In genomic region chr5:25498346-25498820, GRCm38 (mm10) we compare ENCODE assay signal across 8 mouse cellular contexts. TPM values are rescaled to one million over a fixed set of nuclear protein-coding genes. Genes with fewer than 3 reads are reported as not detected.
DNase-seq lines count a peak whose midpoint lies in the region; ATAC-seq lines count a peak whose summit lies in the region.

Gene Kmt2c, minus strand, starts transcription at chr5:25498783.

- peak within 1 kb of the TSS; percentile 99 for H3K27ac ChIP-seq in hindbrain, embryonic 16.5 days (ENCODE audit: low read depth, low read length)
- peak within 1 kb of the TSS; percentile 99 for H3K27ac ChIP-seq in midbrain, embryonic 13.5 days

- H3K9me3 ChIP-seq in hindbrain, embryonic 16.5 days (ENCODE audit: control insufficient read depth, low read length), result no peaks in the 10 kb centered on the region
- H3K9me3 ChIP-seq in midbrain, embryonic 13.5 days, result no peaks in the 10 kb centered on the region

- H3K4me3 ChIP-seq in hindbrain, embryonic 16.5 days (ENCODE audit: low read length), result peak within 1 kb of the TSS; percentile 99
- peak within 1 kb of the TSS; percentile 97 for H3K4me3 ChIP-seq in midbrain, embryonic 13.5 days (replicated peaks)

- H3K4me2 ChIP-seq in hindbrain, embryonic 16.5 days (ENCODE audit: low read length), result peak within 1 kb of the TSS; percentile 79
- peak within 1 kb of the TSS; percentile 88 for H3K4me2 ChIP-seq in midbrain, embryonic 13.5 days (replicated peaks)

- peak; percentile 22; the same call in 1 of the 2 replicates for ATAC-seq in hindbrain, embryonic 16.5 days
- peak; percentile 28 for ATAC-seq in midbrain, embryonic 13.5 days

- WGBS in hindbrain, embryonic 16.5 days, result 0% methylated on average over 31 of the region's 54 CpGs
- WGBS in midbrain, embryonic 13.5 days, result 0% methylated on average over 39 of the region's 54 CpGs

- DNase-seq in urinary bladder, adult 18-20 months (ENCODE audit: low spot score in 2 of 2), result peak; percentile 73
- no peak for DNase-seq in urinary bladder, postnatal 14 days (ENCODE audit: low spot score)
- peak; percentile 86 to 91 for DNase-seq in cerebellum, postnatal 25 days
- DNase-seq in gastrocnemius, adult 8-10 months (ENCODE audit: low spot score in 2 of 2), result peak; percentile 64 to 76
- peak; percentile 82 for DNase-seq in left cerebral cortex, postnatal 4 days
- peak; percentile 75 for DNase-seq in splenic B cell, adult 2 months (ENCODE audit: low read depth, low spot score)

- intact Hi-C loops in left cerebral cortex, postnatal 4 days (cut with DNase I), result loop anchor here (10.0 kb wide), 1 partner anchor 74 kb away; no protein-coding TSS in a partner anchor

- peaks cover 14% of the 10 kb centered on the region for H3K4me1 ChIP-seq in hindbrain, embryonic 16.5 days (ENCODE audit: control insufficient read depth, insufficient read depth, low read depth, low read length)
- peaks cover 23% of the 10 kb centered on the region for H3K4me1 ChIP-seq in midbrain, embryonic 13.5 days (replicated peaks)

- H3K36me3 ChIP-seq in hindbrain, embryonic 16.5 days (ENCODE audit: control insufficient read depth, insufficient read depth, low read length), result no peaks in the 10 kb centered on the region
- no peaks in the 10 kb centered on the region for H3K36me3 ChIP-seq in midbrain, embryonic 13.5 days
- H3K36me3 ChIP-seq in splenic B cell, adult 2 months (ENCODE audit: control insufficient read depth, insufficient read depth, low read length, poor library complexity, severe bottlenecking), result no peaks in the 10 kb centered on the region

- H3K27me3 ChIP-seq in hindbrain, embryonic 16.5 days (replicated peaks; ENCODE audit: control insufficient read depth, insufficient read depth, low read length), result no peaks in the 10 kb centered on the region
- no peaks in the 10 kb centered on the region for H3K27me3 ChIP-seq in midbrain, embryonic 13.5 days
- no peaks in the 10 kb centered on the region; the same call in 1 of the 2 replicates for H3K27me3 ChIP-seq in splenic B cell, adult 2 months (ENCODE audit: control insufficient read depth, insufficient read depth, low read length, poor library complexity, severe bottlenecking)

- peak within 1 kb of the TSS; percentile 95 for H3K9ac ChIP-seq in hindbrain, embryonic 16.5 days (ENCODE audit: low read depth, low read length)
- peak within 1 kb of the TSS; percentile 98 for H3K9ac ChIP-seq in midbrain, embryonic 13.5 days (replicated peaks)

RNA-seq across cellular contexts. Expression of gene Kmt2c, which starts in this region (rescaled TPM):
- 10 to 100 TPM; 36.8 to 51.8 (median 38.1) TPM for total RNA-seq in gastrocnemius, adult 8-10 months (2022)
- 12.1 and 13.1 TPM in 2 replicates for polyA plus RNA-seq in hindbrain, embryonic 16.5 days (2015; fragmentation: Nextera tagmentation; extraction: Ambion mirVana)
- total RNA-seq in left cerebral cortex, postnatal 4 days (2021), result 100 to 1,000 TPM in 1 of 2 experiments, 10 to 100 TPM in 1; 89.2 to 101 TPM
- 23.4 and 23.5 TPM in 2 replicates for polyA plus RNA-seq in midbrain, embryonic 13.5 days (2015; fragmentation: Nextera tagmentation; extraction: Ambion mirVana)
